Mouse (Mus musculus) ES-Bruce4 (cell line): ENCODE data around the gene Hspa12b. TPM values are rescaled to one million over a fixed set of nuclear protein-coding genes. Genes with fewer than 3 reads are reported as not detected.

Source experiments
- H3K27ac ChIP-seq: 2 replicates; pipeline ENCODE4 v1.5.1; 2012; ENCODE audit warnings: low read length, inconsistent platforms; ENCODE audit not compliant: insufficient read depth
- H3K27me3 ChIP-seq: 2 replicates; pipeline ENCODE4 v1.6.1; 2012; ENCODE audit warnings: mild to moderate bottlenecking, low read length, inconsistent platforms; ENCODE audit not compliant: control insufficient read depth, poor library complexity, insufficient read depth, severe bottlenecking
- H3K36me3 ChIP-seq: 2 replicates; pipeline ENCODE4 v1.6.1; 2012; ENCODE audit warnings: inconsistent platforms, mild to moderate bottlenecking, low read length, moderate library complexity; ENCODE audit not compliant: control insufficient read depth, poor library complexity, insufficient read depth, severe bottlenecking
- H3K4me1 ChIP-seq: one replicate; pipeline ENCODE4 v1.8.1; 2011; ENCODE audit warnings: low read length; ENCODE audit not compliant: control insufficient read depth, insufficient read depth
- H3K4me3 ChIP-seq: 2 replicates; pipeline ENCODE4 v1.5.1; 2011; ENCODE audit warnings: low read depth, mild to moderate bottlenecking, low read length
- H3K9ac ChIP-seq: 2 replicates; pipeline ENCODE4 v1.6.1; 2012; ENCODE audit warnings: low read depth, mild to moderate bottlenecking, inconsistent platforms; ENCODE audit not compliant: poor library complexity, severe bottlenecking
- H3K9me3 ChIP-seq: replicated peaks from 2 replicates; pipeline ENCODE4 v1.6.1; 2012; ENCODE audit warnings: mild to moderate bottlenecking, low read length, inconsistent platforms; ENCODE audit not compliant: control insufficient read depth, poor library complexity, insufficient read depth, severe bottlenecking
- CTCF ChIP-seq: IDR thresholded peaks from one replicate; pipeline ENCODE4 v1.8.1; 2011; ENCODE audit warnings: low read depth, low read length
- EP300 ChIP-seq: IDR thresholded peaks from 2 replicates; pipeline ENCODE4 v1.6.1; 2011; ENCODE audit warnings: low read depth, low read length; ENCODE audit not compliant: insufficient read depth
- POLR2A ChIP-seq: IDR thresholded peaks from one replicate; pipeline ENCODE4 v1.8.1; 2011; ENCODE audit warnings: low read length; ENCODE audit not compliant: insufficient read depth
- polyA plus RNA-seq: library from polyadenylated mRNA; stranded (reverse); fragments of >200 nt; gene quantifications from 2 replicates; pipeline ENCODE4 v1.2.4, GENCODE M21; 2011; ENCODE audit warnings: low read depth; ENCODE audit not compliant: missing spikeins, insufficient read depth, insufficient read length

Gene Hspa12b
- polyA plus RNA-seq, 1 experiment = 1.9 TPM

GRCm38 (mm10) chr2:131176491-131176890 lies 49.4 kb downstream of the Hspa12b start:
- H3K4me1 ChIP-seq = peaks cover 6% of the 10 kb centered on the region
- no peaks in the 10 kb centered on the region for H3K27me3 ChIP-seq
- H3K9me3 ChIP-seq = no peaks in the 10 kb centered on the region
- no peak overlapping the region for H3K27ac ChIP-seq
- H3K36me3 ChIP-seq = no peaks in the 10 kb centered on the region
- no peak overlapping the region for H3K9ac ChIP-seq
- TF ChIP-seq POLR2A (no peak), CTCF (no peak), EP300 (no peak)
- H3K4me3 ChIP-seq = no peak overlapping the region

GRCm38 (mm10) chr2:131177932-131178331 lies 50.9 kb downstream of the Hspa12b start:
- H3K27me3 ChIP-seq = no peaks in the 10 kb centered on the region
- H3K9ac ChIP-seq = no peak overlapping the region
- H3K27ac ChIP-seq = no peak overlapping the region
- no peaks in the 10 kb centered on the region for H3K36me3 ChIP-seq
- TF ChIP-seq CTCF (no peak), EP300 (no peak), POLR2A (no peak)
- no peaks in the 10 kb centered on the region for H3K9me3 ChIP-seq
- peaks cover 4% of the 10 kb centered on the region for H3K4me1 ChIP-seq
- H3K4me3 ChIP-seq = no peak overlapping the region

GRCm38 (mm10) chr2:131178828-131179245 lies 51.8 kb downstream of the Hspa12b start:
- no peak for TF ChIP-seq CTCF
- no peak for TF ChIP-seq EP300
- TF ChIP-seq POLR2A = no peak
- Histone ChIP-seq H3K36me3 (no peaks in the 10 kb centered on the region), H3K9ac (peak overlapping the region; percentile 80), H3K4me3 (peak overlapping the region; percentile 92), H3K27me3 (no peaks in the 10 kb centered on the region), H3K27ac (no peak overlapping the region), H3K9me3 (no peaks in the 10 kb centered on the region), H3K4me1 (peaks cover 4% of the 10 kb centered on the region)

- no peaks in the 10 kb centered on the region for H3K27me3 ChIP-seq
- H3K9me3 ChIP-seq = no peaks in the 10 kb centered on the region
- peaks cover 4% of the 10 kb centered on the region for H3K4me1 ChIP-seq
- H3K9ac ChIP-seq = peak overlapping the region; percentile 80
- H3K36me3 ChIP-seq = no peaks in the 10 kb centered on the region
- TF ChIP-seq POLR2A (no peak), CTCF (no peak), EP300 (no peak)
- no peak overlapping the region for H3K27ac ChIP-seq
- peak overlapping the region; percentile 92 for H3K4me3 ChIP-seq
These were observed 52.3 kb downstream of the Hspa12b start for GRCm38 (mm10) chr2:131179246-131179886.

- peak within 1 kb of the TSS; percentile 80 for H3K9ac ChIP-seq
These were observed 53.0 kb downstream of the Hspa12b start, which contains the start of gene Cenpb for GRCm38 (mm10) chr2:131179990-131180587. TSS of gene Cenpb (minus strand) at chr2:131180067.

GRCm38 (mm10) chr2:131186343-131186742 lies 59.3 kb downstream of the Hspa12b start:
- H3K36me3 ChIP-seq = no peaks in the 10 kb centered on the region
- peaks cover 3% of the 10 kb centered on the region for H3K4me1 ChIP-seq
- 0 out of 2 replicates have a peak overlapping the region, but pooled peaks have one; percentile 76 for H3K9ac ChIP-seq
- no peak overlapping the region for H3K27ac ChIP-seq
- H3K9me3 ChIP-seq = no peaks in the 10 kb centered on the region
- TF ChIP-seq CTCF (no peak), POLR2A (no peak), EP300 (no peak)
- peak overlapping the region; percentile 36 for H3K4me3 ChIP-seq
- no peaks in the 10 kb centered on the region for H3K27me3 ChIP-seq

More at GRCm38 (mm10) chr2:131179990-131180587, 53.0 kb downstream of the Hspa12b start, which contains the start of gene Cenpb:
- Histone ChIP-seq H3K27ac (no peak within 1 kb of the TSS), H3K9me3 (no peaks in the 10 kb centered on the region), H3K27me3 (no peaks in the 10 kb centered on the region), H3K4me3 (peak within 1 kb of the TSS; percentile 92), H3K4me1 (peaks cover 4% of the 10 kb centered on the region), H3K36me3 (no peaks in the 10 kb centered on the region)
- TF ChIP-seq POLR2A (no peak), CTCF (peak; percentile 29), EP300 (0 out of 2 replicates have a peak, but pooled peaks have one; percentile 16)
